Mouse (Mus musculus) gastrocnemius, adult 2 months (tissue): Measurements from ENCODE around the gene 1700029P11Rik. TPM values are rescaled to one million over a fixed set of nuclear protein-coding genes. Genes with fewer than 3 reads are reported as not detected.

Source experiments
- DNase-seq: peaks from one replicate; pipeline ENCODE4 v3.0.0; 2022
- H3K27ac ChIP-seq: fragments of 200-600 bp; 2 replicates; pipeline ENCODE4 v1.8.1; 2022; ENCODE audit warnings: mild to moderate bottlenecking
- H3K4me3 ChIP-seq: fragments of 200-600 bp; 2 replicates; pipeline ENCODE4 v1.8.1; 2022; ENCODE audit warnings: mild to moderate bottlenecking, moderate library complexity
- CTCF ChIP-seq: fragments of 200-600 bp; IDR thresholded peaks from 2 replicates; pipeline ENCODE4 v1.8.1; 2022; ENCODE audit warnings: antibody characterized with exemption, mild to moderate bottlenecking, moderate library complexity
- intact Hi-C: fragments of 180-260 bp; cut with DNase I; formaldehyde crosslinking; loops from one replicate; pipeline ENCODE4 v1.15.1; 2025
- total RNA-seq, 2 experiments: library from RNA; stranded (reverse); gene quantifications; 2 replicates each; pipeline ENCODE4 v1.2.3; 2021

Gene 1700029P11Rik
- total RNA-seq, 2 experiments from 2014 or later = not detected

- TF ChIP-seq CTCF = no peak
- Histone ChIP-seq H3K4me3 (no peak overlapping the region), H3K27ac (no peak overlapping the region)
- no peak for DNase-seq
- intact Hi-C loops = no loop called here
Measured at GRCm38 (mm10) chr15:82023965-82024635, 43.8 kb downstream of the 1700029P11Rik start.

GRCm38 (mm10) chr15:82027276-82027675 is 46.9 kb downstream of the 1700029P11Rik start:
- Histone ChIP-seq H3K4me3 (no peak overlapping the region), H3K27ac (no peak overlapping the region)
- intact Hi-C loops = no loop called here
- DNase-seq = no peak
- TF ChIP-seq CTCF = no peak

GRCm38 (mm10) chr15:82027726-82028125 is 47.4 kb downstream of the 1700029P11Rik start:
- no peak for TF ChIP-seq CTCF
- no peak overlapping the region for H3K4me3 ChIP-seq
- intact Hi-C loops = no loop called here
- no peak overlapping the region for H3K27ac ChIP-seq
- DNase-seq = no peak

Other genes starting within 250 kb of the 1700029P11Rik start
- 10 to 100 TPM; 30.2 to 34.3 TPM for gene Zc3h7b, start 235.5 kb upstream of the 1700029P11Rik start, total RNA-seq
- gene Rangap1, start 235.0 kb upstream of the 1700029P11Rik start, total RNA-seq = 10 to 100 TPM; 23.7 to 24.1 TPM
- gene Tef, start 178.1 kb upstream of the 1700029P11Rik start, total RNA-seq = 100 to 1,000 TPM; 101 to 191 TPM
- gene Tob2, start 121.7 kb upstream of the 1700029P11Rik start, total RNA-seq = 100 to 1,000 TPM; 151 to 205 TPM
- gene Phf5a, start 108.6 kb upstream of the 1700029P11Rik start, total RNA-seq = 10 to 100 TPM; 38.4 to 39.9 TPM
- 1,000 to 10,000 TPM; 1,155 to 1,439 TPM for gene Aco2, start 108.2 kb upstream of the 1700029P11Rik start, total RNA-seq
- 1 to 10 TPM; 6.4 to 7.6 TPM for gene Polr3h, start 54.3 kb upstream of the 1700029P11Rik start, total RNA-seq
- 1 to 10 TPM; 1.6 to 2.1 TPM for gene Csdc2, start 43.8 kb upstream of the 1700029P11Rik start, total RNA-seq
- gene Pmm1, start 19.6 kb upstream of the 1700029P11Rik start, total RNA-seq = 10 to 100 TPM; 16.2 to 17.2 TPM
- 10 to 100 TPM; 23.9 to 25.4 TPM for gene Xrcc6, start 7.3 kb downstream of the 1700029P11Rik start, total RNA-seq
- 10 to 100 TPM; 14.5 to 20.8 TPM for gene Desi1, start 53.3 kb downstream of the 1700029P11Rik start, total RNA-seq
- gene Snu13, start 67.1 kb downstream of the 1700029P11Rik start, total RNA-seq = 10 to 100 TPM; 44.4 to 61.4 TPM
- not detected for gene 4930407I10Rik, start 78.6 kb downstream of the 1700029P11Rik start, total RNA-seq
- not detected for gene Mei1, start 89.5 kb downstream of the 1700029P11Rik start, total RNA-seq
- gene Ccdc134, start 147.4 kb downstream of the 1700029P11Rik start, total RNA-seq = 10 to 100 TPM; 11.8 to 12.4 TPM
- gene Srebf2, start 166.6 kb downstream of the 1700029P11Rik start, total RNA-seq = 10 to 100 TPM; 11.4 to 17.4 TPM
- gene Shisa8, start 232.3 kb downstream of the 1700029P11Rik start, total RNA-seq = not detected
- gene Tnfrsf13c, start 243.8 kb downstream of the 1700029P11Rik start, total RNA-seq = not detected